ENCODE assay signal across 19 mouse cellular contexts in the genomic region with DNA sequence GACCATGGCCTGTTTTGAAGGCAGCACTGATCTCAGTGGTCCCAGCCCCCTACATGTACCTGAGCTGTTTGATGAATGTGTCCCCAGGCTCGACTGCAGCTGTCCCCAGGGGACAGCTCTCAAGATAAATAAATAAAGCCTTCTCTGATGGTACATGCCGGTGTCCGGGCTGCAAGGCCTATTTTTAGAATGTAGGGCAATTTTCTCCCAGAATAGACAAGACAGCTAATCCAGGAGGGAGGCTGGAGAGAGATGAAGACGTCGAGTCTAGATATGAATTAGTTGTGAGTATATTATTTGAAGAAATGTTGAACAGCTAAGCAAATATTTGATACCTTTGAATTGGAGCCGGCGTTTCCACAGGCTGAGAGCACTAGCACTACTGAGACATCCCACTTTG. TPM values are rescaled to one million over a fixed set of nuclear protein-coding genes. Genes with fewer than 3 reads are reported as not detected.
DNase-seq lines count a peak whose midpoint lies in the region; ATAC-seq and TF ChIP-seq lines count a peak whose summit lies in the region.
"Had no signal": no experiment of that assay in that cellular context is flagged by ENCODE, and none has a peak within 500 bp of the region (broad histone marks: within the 10 kb centered on the region; RNA-seq: fewer than 3 reads in every experiment).

No protein-coding gene starts in this region.

- H3K4me1 ChIP-seq in heart, embryonic 10.5 days, result peaks cover 34% of the 10 kb centered on the region
- H3K4me1 ChIP-seq in heart, embryonic 11.5 days (ENCODE audit: control insufficient read depth, insufficient read depth, low read length), result peaks cover 7% of the 10 kb centered on the region; the same call in 1 of the 2 replicates
- H3K4me1 ChIP-seq in heart, embryonic 15.5 days (replicated peaks), result peaks cover 15% of the 10 kb centered on the region

- no peaks in the 10 kb centered on the region for H3K9me3 ChIP-seq in heart, embryonic 10.5 days
- H3K9me3 ChIP-seq in heart, embryonic 11.5 days (replicated peaks; ENCODE audit: control insufficient read depth, low read length), result no peaks in the 10 kb centered on the region
- H3K9me3 ChIP-seq in heart, embryonic 15.5 days (replicated peaks), result no peaks in the 10 kb centered on the region
- H3K9me3 ChIP-seq: forebrain, embryonic 12.5 days; limb, embryonic 13.5 days; liver, embryonic 13.5 days had no signal

- H3K9ac ChIP-seq in heart, embryonic 11.5 days (ENCODE audit: low read depth, low read length), result no peak overlapping the region
- no peak overlapping the region for H3K9ac ChIP-seq in heart, embryonic 15.5 days
- H3K9ac ChIP-seq: forebrain, embryonic 12.5 days; hindbrain, embryonic 14.5 days; limb, embryonic 13.5 days; liver, embryonic 13.5 days; lung, embryonic 14.5 days had no signal

- H3K27ac ChIP-seq in gastrocnemius, adult 2 months, result peak overlapping the region; percentile 97
- H3K27ac ChIP-seq in heart, embryonic 10.5 days, result peak overlapping the region; percentile 59; the same call in 1 of the 2 replicates
- no peak overlapping the region for H3K27ac ChIP-seq in heart, embryonic 11.5 days (ENCODE audit: low read depth, low read length)
- no peak overlapping the region for H3K27ac ChIP-seq in heart, embryonic 15.5 days
- H3K27ac ChIP-seq: forebrain, embryonic 12.5 days; hindbrain, embryonic 14.5 days; layer of hippocampus, adult 2 months; limb, embryonic 13.5 days; liver, embryonic 13.5 days had no signal

- WGBS in heart, embryonic 10.5 days, result 37% methylated on average over 7 of the region's 7 CpGs
- WGBS in heart, embryonic 11.5 days (ENCODE audit: insufficient replicate concordance), result 30% methylated on average over 7 of the region's 7 CpGs
- 31% methylated on average over 7 of the region's 7 CpGs for WGBS in heart, embryonic 15.5 days

- no peak for ATAC-seq in heart, embryonic 11.5 days (replicated peaks; ENCODE audit: insufficient number of reproducible peaks, low FRiP score, low TSS enrichment)
- ATAC-seq in heart, embryonic 15.5 days (replicated peaks; ENCODE audit: insufficient number of reproducible peaks, insufficient read depth, low FRiP score, low read depth), result no peak

- H3K27me3 ChIP-seq in heart, embryonic 10.5 days (ENCODE audit: insufficient read depth, poor library complexity, severe bottlenecking), result no peaks in the 10 kb centered on the region
- no peaks in the 10 kb centered on the region for H3K27me3 ChIP-seq in heart, embryonic 11.5 days (ENCODE audit: control insufficient read depth, insufficient read depth, low read length)
- H3K27me3 ChIP-seq in heart, embryonic 15.5 days, result no peaks in the 10 kb centered on the region

- H3K4me2 ChIP-seq in heart, embryonic 11.5 days, result no peak overlapping the region
- 0 out of 2 replicates have a peak overlapping the region, but pooled peaks have one; percentile 13 for H3K4me2 ChIP-seq in heart, embryonic 15.5 days
- H3K4me2 ChIP-seq: forebrain, embryonic 12.5 days; hindbrain, embryonic 14.5 days; limb, embryonic 13.5 days; liver, embryonic 13.5 days; lung, embryonic 14.5 days had no signal

- H3K36me3 ChIP-seq in heart, embryonic 10.5 days, result no peaks in the 10 kb centered on the region
- no peaks in the 10 kb centered on the region for H3K36me3 ChIP-seq in heart, embryonic 11.5 days (ENCODE audit: control insufficient read depth, insufficient read depth, low read length)
- no peaks in the 10 kb centered on the region for H3K36me3 ChIP-seq in heart, embryonic 15.5 days
- H3K36me3 ChIP-seq: forebrain, embryonic 12.5 days; limb, embryonic 13.5 days; liver, embryonic 13.5 days had no signal

- TF ChIP-seq CTCF in gastrocnemius, adult 2 months (IDR thresholded peaks at IDR 0.05), result no peak

- DNase-seq in gastrocnemius, adult 2 months, result peak; percentile 62
- DNase-seq in gastrocnemius, postnatal 4 days (ENCODE audit: low spot score in 2 of 2), result no peak
- DNase-seq in heart, embryonic 10.5 days (ENCODE audit: low spot score), result no peak
- peak; percentile 70 for DNase-seq in skeletal muscle tissue, adult 2 months (ENCODE audit: low read depth, low spot score)
- DNase-seq in ovary, postnatal 14 days (ENCODE audit: low spot score), result no peak
- DNase-seq: kidney, adult 8-10 months; kidney, postnatal 14 days; layer of hippocampus, postnatal 36 days; liver, embryonic 13.5 days; lung, embryonic 14.5 days; lung, postnatal 36 days; right cerebral cortex, postnatal 14 days; thymus, adult 2 months had no signal

- H3K4me3 ChIP-seq in gastrocnemius, adult 2 months, result peak overlapping the region; percentile 78
- no peak overlapping the region for H3K4me3 ChIP-seq in heart, embryonic 10.5 days
- H3K4me3 ChIP-seq in heart, embryonic 11.5 days (ENCODE audit: low read depth, low read length), result no peak overlapping the region
- no peak overlapping the region for H3K4me3 ChIP-seq in heart, embryonic 15.5 days
- H3K4me3 ChIP-seq: forebrain, embryonic 12.5 days; layer of hippocampus, adult 2 months; limb, embryonic 13.5 days; liver, embryonic 13.5 days had no signal

- intact Hi-C loops in gastrocnemius, adult 2 months (cut with DNase I), result loop anchor here (2.0 kb wide), 1 partner anchor 40 kb away; no protein-coding TSS in a partner anchor

RNA-seq across cellular contexts. Expression of a gene that starts 35.7 kb away (rescaled TPM):
- total RNA-seq in gastrocnemius, adult 2 months (2021), result 10 to 100 TPM; 23.5 to 30.6 TPM
- total RNA-seq in gastrocnemius, postnatal 4 days (2021), result 10 to 100 TPM; 40.4 to 49.5 TPM
- 39.7 and 46.9 TPM in 2 replicates for polyA plus RNA-seq in heart, embryonic 10.5 days (2016; fragmentation: Nextera tagmentation; extraction: Ambion mirVana)
- 33.8 and 36.9 TPM in 2 replicates for polyA plus RNA-seq in heart, embryonic 11.5 days (2014; fragmentation: Nextera tagmentation; extraction: Ambion mirVana)
- 27.5 and 30.8 TPM in 2 replicates for polyA plus RNA-seq in heart, embryonic 15.5 days (2015; fragmentation: Nextera tagmentation; extraction: Ambion mirVana)

RNA-seq across cellular contexts. Expression of a gene that starts 48.2 kb away (rescaled TPM):
- total RNA-seq in gastrocnemius, adult 2 months (2021), result under 1 TPM; 0.20 to 0.28 TPM
- 10 to 100 TPM; 25.3 to 26.2 TPM for total RNA-seq in gastrocnemius, postnatal 4 days (2021)
- 73.7 and 94.9 TPM in 2 replicates for polyA plus RNA-seq in heart, embryonic 10.5 days (2016; fragmentation: Nextera tagmentation; extraction: Ambion mirVana)
- polyA plus RNA-seq in heart, embryonic 11.5 days (2014; fragmentation: Nextera tagmentation; extraction: Ambion mirVana), result 54.3 and 55.4 TPM in 2 replicates
- polyA plus RNA-seq in heart, embryonic 15.5 days (2015; fragmentation: Nextera tagmentation; extraction: Ambion mirVana), result 23.5 and 29.0 TPM in 2 replicates

Comparison
In these comparisons a context has a peak if more than half of its experiments do, and no peak if none do; other contexts are left out.
1. DNase-seq: peak in gastrocnemius, adult 2 months (single experiment) and skeletal muscle tissue, adult 2 months (single experiment); none in gastrocnemius, postnatal 4 days (0 of 2), heart, embryonic 10.5 days (single experiment) and ovary, postnatal 14 days (single experiment).
2. H3K27ac ChIP-seq: peak in gastrocnemius, adult 2 months (single experiment) and heart, embryonic 10.5 days (single experiment); none in heart, embryonic 11.5 days (single experiment) and heart, embryonic 15.5 days (single experiment).